Mouse (Mus musculus): ENCODE measurements at regions not wholly inside any gene's neighbourhood (a gene's known extent, or its start where the extent isn't known, plus 50 kb on each side); places are given as distances from the start of the nearest gene placed in this dataset.

DNA sequence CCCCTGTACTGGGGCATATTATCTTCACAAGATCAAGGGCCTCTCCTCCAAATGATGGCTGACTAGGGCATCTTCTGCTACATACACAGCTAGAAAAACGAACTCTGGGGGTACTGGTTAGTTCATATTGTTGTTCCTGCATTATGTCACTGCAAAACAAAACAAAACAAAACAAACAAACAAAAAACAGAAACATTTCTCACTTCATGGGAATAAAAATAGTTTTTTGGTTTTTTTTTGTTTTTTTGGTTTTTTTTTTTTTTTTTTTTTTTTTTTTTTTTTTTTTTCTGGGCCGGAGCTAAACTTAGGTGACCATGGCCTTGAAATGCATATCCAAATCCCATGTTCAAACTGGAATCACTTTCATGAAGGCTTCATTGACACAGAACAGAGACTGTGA, 1184.4 kb downstream of the Efna5 start:
- DNase-seq (ENCODE audit: low spot score): no peak

- no peak for DNase-seq (ENCODE audit: low spot score)
Measured at GRCm38 (mm10) chr17:61686325-61686724, 1194.8 kb downstream of the Efna5 start.

- DNase-seq (ENCODE audit: low spot score): no peak
Measured at GRCm38 (mm10) chr17:61684524-61684923, 1196.6 kb downstream of the Efna5 start.

- DNase-seq (ENCODE audit: low spot score): no peak
Measured at GRCm38 (mm10) chr17:61670651-61671050, 1210.5 kb downstream of the Efna5 start.

GRCm38 (mm10) chr17:61667428-61667827, 1213.7 kb downstream of the Efna5 start:
- no peak for DNase-seq (ENCODE audit: low spot score)

- no peak for DNase-seq (ENCODE audit: low spot score)
Measured at GRCm38 (mm10) chr17:61664926-61665325, 1216.2 kb downstream of the Efna5 start.

- no peak for DNase-seq (ENCODE audit: low spot score)
Measured at GRCm38 (mm10) chr17:61647576-61647975, 1233.5 kb downstream of the Efna5 start.

- no peak for DNase-seq (ENCODE audit: low spot score)
Measured at GRCm38 (mm10) chr17:61608286-61608685, 1272.8 kb downstream of the Efna5 start.

- no peak for DNase-seq (ENCODE audit: low spot score)
Measured at GRCm38 (mm10) chr17:61606729-61607481, 1274.2 kb downstream of the Efna5 start.

DNA sequence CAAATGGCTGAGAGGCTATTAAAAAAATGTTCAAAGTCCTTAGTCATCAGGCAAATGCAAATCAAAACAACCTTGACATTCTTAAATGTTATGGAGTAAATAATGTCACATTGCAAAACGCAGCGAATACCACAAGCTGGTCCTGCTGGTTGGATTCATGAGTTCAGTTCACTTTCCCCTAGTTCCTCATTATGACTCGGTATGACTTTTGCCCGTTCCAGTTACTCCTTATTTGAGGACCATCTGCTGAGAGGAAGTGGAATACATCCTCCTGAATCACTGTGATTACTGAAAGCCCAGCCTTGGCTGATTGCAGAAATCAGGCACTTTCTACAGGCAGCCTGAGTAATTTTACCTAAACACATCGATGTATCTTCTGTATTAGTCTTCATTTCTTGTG, 1276.9 kb downstream of the Efna5 start:
- no peak for DNase-seq (ENCODE audit: low spot score)

DNA sequence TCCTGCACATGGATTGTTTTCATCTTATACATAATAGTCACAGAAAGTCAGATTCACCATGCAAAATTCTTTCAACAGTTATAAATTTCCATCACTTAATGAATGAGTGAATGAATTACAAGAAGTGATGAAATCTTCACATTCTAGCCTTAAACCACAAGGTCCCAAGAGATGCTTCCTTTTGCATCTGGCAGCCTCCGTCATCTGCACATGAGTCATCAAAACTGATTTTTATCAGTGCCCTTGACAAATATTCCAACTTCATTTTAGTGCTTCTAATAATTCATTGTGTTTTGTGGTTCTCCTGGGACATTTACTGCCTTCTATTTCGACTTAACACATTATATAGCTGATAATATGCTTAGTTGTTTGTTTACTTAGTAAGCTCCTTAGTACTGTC, 1291.9 kb downstream of the Efna5 start:
- no peak for DNase-seq (ENCODE audit: low spot score)

DNA sequence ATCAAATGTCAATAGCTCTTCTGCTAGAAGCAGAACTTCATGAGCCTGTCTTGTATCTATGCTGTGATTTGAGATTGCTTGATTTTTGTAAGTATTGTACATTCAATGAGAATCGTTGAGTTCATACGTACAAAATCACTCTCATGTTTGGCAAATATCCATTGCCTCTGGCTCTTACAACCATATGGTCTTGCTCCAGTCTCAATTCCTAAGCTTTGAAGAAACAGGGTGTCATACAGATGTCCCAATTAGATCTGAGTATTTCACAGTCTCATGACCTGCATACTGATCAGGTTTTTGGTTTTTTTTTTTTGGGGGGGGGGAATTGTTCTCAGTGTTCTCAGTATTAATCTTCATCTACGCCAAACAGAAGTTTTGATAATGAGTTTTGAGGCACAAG, 1302.2 kb downstream of the Efna5 start:
- no peak for DNase-seq (ENCODE audit: low spot score)

DNA sequence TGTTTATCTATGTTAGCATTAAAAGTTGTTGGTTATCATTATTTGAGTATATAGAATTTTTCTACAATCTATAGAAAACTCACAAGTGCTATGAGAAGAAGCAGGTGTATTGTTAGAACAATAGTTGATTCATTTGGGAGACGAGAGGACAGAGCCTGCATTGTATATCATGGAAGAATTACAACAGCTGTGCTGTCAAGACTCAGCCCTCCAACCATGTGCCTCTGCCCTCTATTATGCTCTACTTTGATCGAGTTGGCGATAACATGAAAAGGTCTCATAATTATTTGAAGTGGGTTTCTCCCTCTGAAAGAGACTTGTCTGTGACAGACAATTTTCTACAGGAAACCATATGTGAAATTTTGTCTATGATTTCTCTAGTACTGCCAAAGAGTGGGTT, 1310.2 kb downstream of the Efna5 start:
- peak; percentile 9 for DNase-seq (ENCODE audit: low spot score)

Measured in retina, embryonic 14.5 days (tissue).